Mouse (Mus musculus) spleen, adult 18-20 months (tissue): ENCODE results near the gene Ccdc142.
A peak's percentile ranks its signal among the peaks of the same experiment; 100 is the strongest.

Source experiments
- DNase-seq, 2 experiments: peaks; one replicate each; pipeline ENCODE4 v3.0.0; 2022; ENCODE audit warnings: mixed read lengths in 2 of 2

Gene Ccdc142

GRCm38 (mm10) chr6:83101316-83101687, at the start of gene Ccdc142, which contains the start of gene Gm42688:
Ccdc142 (plus strand) TSS chr6:83101601.
Gm42688 (plus strand) TSS chr6:83101617.
- DNase-seq: peak; percentile 84 to 87

- peak in 1 of 2 experiments; percentile 34 for DNase-seq
Measured at GRCm38 (mm10) chr6:83053136-83053960, 48.1 kb upstream of the Ccdc142 start.

GRCm38 (mm10) chr6:83054074-83054851, 47.1 kb upstream of the Ccdc142 start, which contains the start of gene Aup1:
Aup1 (plus strand) TSS chr6:83054521.
- DNase-seq: peak; percentile 96

GRCm38 (mm10) chr6:83054871-83055431, 46.5 kb upstream of the Ccdc142 start, which contains the start of gene Htra2:
Htra2 (minus strand) TSS chr6:83055273.
- DNase-seq: peak in 1 of 2 experiments; percentile 59

GRCm38 (mm10) chr6:83057790-83058189, 43.6 kb upstream of the Ccdc142 start, which contains the start of gene Dqx1:
Dqx1 (plus strand) TSS chr6:83057844.
- no peak for DNase-seq

GRCm38 (mm10) chr6:83058725-83059124, 42.7 kb upstream of the Ccdc142 start:
- DNase-seq: no peak

GRCm38 (mm10) chr6:83065995-83066394, 35.4 kb upstream of the Ccdc142 start:
- no peak for DNase-seq

- DNase-seq: no peak
Measured at GRCm38 (mm10) chr6:83066441-83066840, 35.0 kb upstream of the Ccdc142 start.

GRCm38 (mm10) chr6:83068221-83068620, 33.2 kb upstream of the Ccdc142 start:
- no peak for DNase-seq

GRCm38 (mm10) chr6:83068706-83069487, 32.5 kb upstream of the Ccdc142 start:
- no peak for DNase-seq

GRCm38 (mm10) chr6:83069488-83070246, 31.7 kb upstream of the Ccdc142 start:
- no peak for DNase-seq

GRCm38 (mm10) chr6:83070247-83070310, 31.3 kb upstream of the Ccdc142 start, which contains the start of gene Tlx2:
Tlx2 (minus strand) TSS chr6:83070293.
- no peak for DNase-seq

- no peak for DNase-seq
Measured at GRCm38 (mm10) chr6:83070311-83071219, 30.8 kb upstream of the Ccdc142 start.

GRCm38 (mm10) chr6:83071220-83071619, 30.2 kb upstream of the Ccdc142 start:
- no peak for DNase-seq

- no peak for DNase-seq
Measured at GRCm38 (mm10) chr6:83074979-83075378, 26.4 kb upstream of the Ccdc142 start.

GRCm38 (mm10) chr6:83077630-83078323, 23.6 kb upstream of the Ccdc142 start, which contains the start of gene Pcgf1:
Pcgf1 (plus strand) TSS chr6:83077869.
- DNase-seq: no peak

GRCm38 (mm10) chr6:83078324-83078858, 23.0 kb upstream of the Ccdc142 start:
- DNase-seq: peak; percentile 98 to 100

- no peak for DNase-seq
Measured at GRCm38 (mm10) chr6:83080210-83080609, 21.2 kb upstream of the Ccdc142 start.

- DNase-seq: no peak
Measured at GRCm38 (mm10) chr6:83083497-83083896, 17.9 kb upstream of the Ccdc142 start.

- DNase-seq: no peak
Measured at GRCm38 (mm10) chr6:83084477-83084876, 16.9 kb upstream of the Ccdc142 start.
